Mouse (Mus musculus) heart, adult 2 months (tissue): ENCODE results near the gene Yaf2. TPM values are rescaled to one million over a fixed set of nuclear protein-coding genes. Genes with fewer than 3 reads are reported as not detected.

Experiments used
- DNase-seq, 2 experiments: peaks; one replicate each; pipeline ENCODE4 v3.0.0; 2021
- H3K27ac ChIP-seq: fragments of 200-600 bp; 2 replicates; pipeline ENCODE4 v1.8.1; 2022
- H3K27me3 ChIP-seq: fragments of 200-500 bp; 2 replicates; pipeline ENCODE4 v1.6.1; 2012; ENCODE audit warnings: mild to moderate bottlenecking, low read length, inconsistent platforms, mixed read lengths; ENCODE audit not compliant: control insufficient read depth, insufficient read depth
- H3K36me3 ChIP-seq: fragments of 200-500 bp; 2 replicates; pipeline ENCODE4 v1.6.1; 2012; ENCODE audit warnings: low read length, inconsistent platforms; ENCODE audit not compliant: control insufficient read depth, insufficient read depth
- H3K4me1 ChIP-seq: fragments of 200-500 bp; 2 replicates; pipeline ENCODE4 v1.6.1; 2011; ENCODE audit warnings: low read length; ENCODE audit not compliant: control insufficient read depth, insufficient read depth
- H3K4me3 ChIP-seq: fragments of 200-600 bp; 2 replicates; pipeline ENCODE4 v1.8.1; 2022
- H3K79me2 ChIP-seq: fragments of 200-500 bp; replicated peaks from 2 replicates; pipeline ENCODE4 v1.6.1; 2012; ENCODE audit warnings: mild to moderate bottlenecking, inconsistent platforms, low read length, moderate library complexity, mixed read lengths; ENCODE audit not compliant: control insufficient read depth, insufficient read depth
- H3K9ac ChIP-seq: fragments of 200-500 bp; 2 replicates; pipeline ENCODE4 v1.6.1; 2012; ENCODE audit warnings: low read depth, mild to moderate bottlenecking, control low read depth, inconsistent platforms, low read length, mixed read lengths
- CTCF ChIP-seq: fragments of 200-600 bp; IDR thresholded peaks from 2 replicates; pipeline ENCODE4 v1.8.1; 2022; ENCODE audit warnings: antibody characterized with exemption, mild to moderate bottlenecking, moderate library complexity
- EP300 ChIP-seq: fragments of 200-500 bp; IDR thresholded peaks from 2 replicates; pipeline ENCODE4 v1.6.1; 2011; ENCODE audit warnings: low read depth, low read length, control low read depth; ENCODE audit not compliant: insufficient read depth
- POLR2A ChIP-seq: fragments of 200-500 bp; IDR thresholded peaks from 2 replicates; pipeline ENCODE4 v1.6.1; 2011; ENCODE audit warnings: mild to moderate bottlenecking, low read depth, low read length, control low read depth; ENCODE audit not compliant: insufficient read depth
- WGBS: fragments of 180-500 bp; shearing (Covaris S2); methylation state at CpG from one replicate; pipeline ENCODE4 v1.1.7; 2018; 5-methylcytosine and 5-hydroxymethylcytosine counted together
- intact Hi-C: fragments of 180-260 bp; cut with DNase I; formaldehyde crosslinking; loops from one replicate; pipeline ENCODE4 v1.15.1; 2025
- polyA plus RNA-seq: library from polyadenylated mRNA; depleted of rRNA; stranded (reverse); fragments of >200 nt; gene quantifications from 2 replicates; pipeline ENCODE4 v1.2.3, GENCODE M21; 2012
- total RNA-seq, 2 experiments: library from RNA; stranded (reverse); gene quantifications; 2 replicates each; pipeline ENCODE4 v1.2.3; 2021

The Yaf2 gene
- total and polyA plus RNA-seq, 3 experiments = 17.8 to 22.0 (median 21.4) TPM

DNA sequence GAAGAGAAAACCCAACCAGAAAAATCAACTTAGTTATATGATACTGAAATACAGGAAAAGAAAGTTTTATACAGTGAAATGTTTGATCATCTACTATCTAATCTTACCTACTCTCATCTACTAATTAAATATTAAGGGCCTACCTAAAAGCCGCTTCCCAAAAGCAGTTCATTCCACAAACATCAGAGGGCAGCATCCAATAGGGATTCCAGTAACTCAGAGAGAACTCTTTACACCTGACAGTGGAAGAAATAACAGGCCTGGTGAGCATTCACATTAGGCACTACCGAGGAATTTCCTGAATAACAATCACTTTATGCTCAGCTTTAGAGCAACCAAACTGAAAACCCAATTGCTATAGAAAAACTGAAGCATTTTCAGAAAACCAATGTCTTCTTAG is 71.0 kb downstream of the Yaf2 start:
- DNase-seq = peak; percentile 45 to 55
- WGBS = 28% methylated on average over 2 of the region's 2 CpGs
- Histone ChIP-seq H3K4me3 (no peak overlapping the region), H3K27me3 (no peaks in the 10 kb centered on the region), H3K4me1 (no peaks in the 10 kb centered on the region; the same call in 1 of the 2 replicates), H3K36me3 (no peaks in the 10 kb centered on the region), H3K27ac (no peak overlapping the region), H3K9ac (no peak overlapping the region), H3K79me2 (peaks cover 8% of the 10 kb centered on the region; the same call in 1 of the 2 replicates)
- intact Hi-C loops = loop anchor here (1.0 to 5.0 kb wide), 4 partner anchors 173 to 947 kb away; no protein-coding TSS in a partner anchor
- peak; percentile 98 for TF ChIP-seq CTCF
- TF ChIP-seq EP300 = no peak

DNA sequence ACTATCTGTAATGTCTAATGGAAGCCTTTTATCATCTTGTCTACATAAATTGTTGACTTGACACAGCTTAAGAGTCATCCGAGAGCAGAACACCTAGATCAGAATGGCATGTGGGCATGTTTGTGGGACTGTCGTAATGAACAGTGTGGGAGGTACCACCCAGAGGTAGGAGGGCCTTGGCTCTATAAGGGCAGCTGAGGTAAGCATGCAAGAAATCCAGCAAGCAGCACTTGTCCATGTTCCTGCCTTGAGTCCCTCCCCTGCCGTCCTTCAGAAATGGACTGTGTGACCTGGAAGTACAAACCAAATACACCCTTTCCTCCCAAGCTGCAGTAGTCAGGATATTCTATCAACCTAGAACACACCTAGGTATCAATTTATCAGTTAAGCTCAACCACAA is 71.5 kb downstream of the Yaf2 start:
- Histone ChIP-seq H3K79me2 (peaks cover 8% of the 10 kb centered on the region; the same call in 1 of the 2 replicates), H3K27me3 (no peaks in the 10 kb centered on the region), H3K4me3 (no peak overlapping the region), H3K4me1 (no peaks in the 10 kb centered on the region; the same call in 1 of the 2 replicates), H3K9ac (no peak overlapping the region), H3K36me3 (no peaks in the 10 kb centered on the region), H3K27ac (no peak overlapping the region)
- TF ChIP-seq POLR2A (no peak), EP300 (no peak), CTCF (no peak)
- whole genome bisulfite sequencing = 73% methylated on average over 3 of the region's 3 CpGs
- intact Hi-C loops = loop anchor here (1.0 to 5.0 kb wide), 4 partner anchors 173 to 947 kb away; no protein-coding TSS in a partner anchor
- DNase-seq = no peak

DNA sequence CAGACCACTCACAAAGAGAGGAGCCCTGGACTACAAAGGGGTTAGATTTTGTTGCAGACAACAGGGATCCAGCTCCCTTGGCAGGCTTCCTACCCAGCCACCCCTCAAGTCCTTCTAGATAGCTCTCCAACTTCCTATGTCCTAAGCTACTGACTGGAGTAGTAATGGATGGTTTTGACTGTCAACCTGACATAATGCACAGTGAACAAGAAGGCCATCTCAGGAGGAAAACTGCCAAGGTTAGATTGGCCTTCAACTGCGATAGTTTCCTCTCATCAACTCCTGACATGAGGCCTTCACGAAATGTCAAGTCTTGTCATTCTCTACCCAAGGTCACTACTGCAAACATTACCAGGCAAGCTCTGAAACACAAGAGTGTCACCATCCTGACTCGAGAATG is 72.5 kb downstream of the Yaf2 start:
- H3K36me3 ChIP-seq = no peaks in the 10 kb centered on the region
- H3K27ac ChIP-seq = no peak overlapping the region
- H3K79me2 ChIP-seq = peaks cover 6% of the 10 kb centered on the region; the same call in 1 of the 2 replicates
- no peak for DNase-seq
- no peak for TF ChIP-seq POLR2A
- no peak for TF ChIP-seq CTCF
- no peak for TF ChIP-seq EP300
- intact Hi-C loops = loop anchor here (2.0 kb wide), 1 partner anchor 313 kb away; no protein-coding TSS in a partner anchor
- 74% methylated on average over 3 of the region's 3 CpGs for WGBS
- no peak overlapping the region for H3K9ac ChIP-seq
- no peaks in the 10 kb centered on the region; the same call in 1 of the 2 replicates for H3K4me1 ChIP-seq
- no peaks in the 10 kb centered on the region for H3K27me3 ChIP-seq
- H3K4me3 ChIP-seq = no peak overlapping the region

DNA sequence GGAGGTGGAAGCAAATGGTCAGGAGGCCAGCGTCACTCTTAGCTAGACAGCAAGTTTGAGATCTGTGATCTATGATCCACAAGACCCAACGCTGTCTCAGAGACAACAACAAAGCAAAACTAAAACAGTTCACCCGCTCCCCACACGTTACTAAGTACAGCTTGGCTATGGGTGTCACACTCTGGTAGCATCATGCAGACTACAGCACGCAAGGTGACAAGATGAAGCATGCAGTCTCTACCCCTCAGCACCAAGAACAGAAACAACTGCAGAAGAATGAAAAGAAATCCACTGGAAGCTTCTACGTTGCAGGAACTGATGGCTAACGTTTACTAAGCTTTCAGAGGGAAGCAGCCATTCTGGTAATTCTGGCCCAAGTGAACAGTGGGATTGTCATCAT is 73.2 kb downstream of the Yaf2 start:
- 81% methylated on average over 7 of the region's 7 CpGs for WGBS
- H3K4me3 ChIP-seq = no peak overlapping the region
- H3K9ac ChIP-seq = no peak overlapping the region
- H3K79me2 ChIP-seq = peaks cover 5% of the 10 kb centered on the region; the same call in 1 of the 2 replicates
- no peak for DNase-seq
- H3K27ac ChIP-seq = no peak overlapping the region
- no peaks in the 10 kb centered on the region for H3K27me3 ChIP-seq
- TF ChIP-seq EP300 (no peak), CTCF (no peak), POLR2A (no peak)
- H3K4me1 ChIP-seq = no peaks in the 10 kb centered on the region; the same call in 1 of the 2 replicates
- intact Hi-C loops = no loop called here
- H3K36me3 ChIP-seq = no peaks in the 10 kb centered on the region

DNA sequence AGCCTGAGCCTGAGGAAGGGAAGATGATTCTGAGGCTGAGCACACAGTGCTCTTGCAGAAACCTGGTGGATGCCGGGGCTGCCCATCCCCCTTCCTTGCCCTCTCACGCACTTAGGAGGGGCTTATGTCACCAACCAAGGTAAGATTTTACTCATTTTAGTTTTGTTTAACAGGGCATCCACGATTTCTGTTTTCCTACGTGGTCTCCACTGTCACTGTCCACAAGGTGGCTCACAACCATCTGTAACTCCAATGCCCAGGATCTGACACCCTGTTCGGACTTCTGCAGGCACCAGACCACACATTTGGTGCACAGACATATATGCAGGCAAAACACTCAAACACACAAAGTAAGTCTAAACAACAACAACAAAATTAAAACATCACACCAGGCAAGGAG is 73.9 kb downstream of the Yaf2 start:
- H3K4me3 ChIP-seq = no peak overlapping the region
- H3K9ac ChIP-seq = no peak overlapping the region
- TF ChIP-seq EP300 (no peak), POLR2A (no peak), CTCF (peak; percentile 56)
- DNase-seq = no peak
- H3K36me3 ChIP-seq = no peaks in the 10 kb centered on the region
- no peak overlapping the region for H3K27ac ChIP-seq
- peaks cover 5% of the 10 kb centered on the region; the same call in 1 of the 2 replicates for H3K79me2 ChIP-seq
- WGBS = 50% methylated on average over 5 of the region's 5 CpGs
- no peaks in the 10 kb centered on the region for H3K27me3 ChIP-seq
- no peaks in the 10 kb centered on the region; the same call in 1 of the 2 replicates for H3K4me1 ChIP-seq
- intact Hi-C loops = no loop called here

DNA sequence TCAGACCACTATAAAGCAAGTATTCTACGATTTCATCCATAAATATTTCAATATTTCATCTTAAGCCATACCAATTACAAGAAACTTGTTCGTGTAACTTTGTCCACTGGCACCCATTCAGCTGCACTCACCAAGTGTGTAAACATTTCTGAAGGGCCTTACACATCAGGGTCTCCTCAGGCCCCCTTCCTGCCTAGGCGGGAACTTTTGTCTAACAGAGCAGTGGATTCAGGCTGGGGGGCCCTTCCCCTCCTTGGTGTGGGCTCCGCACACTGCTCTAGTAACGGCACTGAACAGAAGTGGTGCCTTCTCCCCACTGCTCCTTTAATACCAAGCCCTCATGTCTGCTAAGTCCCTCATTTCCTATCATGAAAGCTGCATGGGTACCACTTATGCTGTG is 74.5 kb downstream of the Yaf2 start:
- TF ChIP-seq CTCF (no peak), EP300 (no peak), POLR2A (no peak)
- WGBS = 91% methylated on average over 5 of the region's 5 CpGs
- Histone ChIP-seq H3K27ac (no peak overlapping the region), H3K9ac (no peak overlapping the region), H3K4me1 (no peaks in the 10 kb centered on the region; the same call in 1 of the 2 replicates), H3K4me3 (no peak overlapping the region), H3K36me3 (no peaks in the 10 kb centered on the region), H3K79me2 (peaks cover 5% of the 10 kb centered on the region; the same call in 1 of the 2 replicates), H3K27me3 (no peaks in the 10 kb centered on the region)
- DNase-seq = no peak
- intact Hi-C loops = no loop called here
